10 mouse cellular contexts compared by ENCODE assay signal in genomic region chr1:35759600-35759999, GRCm38 (mm10).
DNase-seq lines count a peak whose midpoint lies in the region; ATAC-seq and TF ChIP-seq lines count a peak whose summit lies in the region.
"Had no signal": no experiment of that assay in that cellular context is flagged by ENCODE, and none has a peak within 500 bp of the region (broad histone marks: within the 10 kb centered on the region; RNA-seq: fewer than 3 reads in every experiment).

No protein-coding gene starts in this region.

- 0 out of 2 replicates have a peak, but pooled peaks have one; percentile 50 for TF ChIP-seq EP300 in liver, postnatal 0 days (IDR thresholded peaks at IDR 0.05; ENCODE audit: low read depth)
- TF ChIP-seq EP300 in stomach, postnatal 0 days (optimal IDR thresholded peaks at IDR 0.05): no peak

- H3K4me3 ChIP-seq in liver, postnatal 0 days (ENCODE audit: low read depth, low read length): no peak overlapping the region
- no peak overlapping the region for H3K4me3 ChIP-seq in liver, embryonic 11.5 days (ENCODE audit: low read depth, low read length)
- H3K4me3 ChIP-seq in cortical plate, adult 2 months (ENCODE audit: insufficient read depth, low read length): no peak overlapping the region
- no peak overlapping the region for H3K4me3 ChIP-seq in layer of hippocampus, adult 2 months
- H3K4me3 ChIP-seq in stomach, postnatal 0 days (ENCODE audit: low read depth, low read length): no peak overlapping the region
- H3K4me3 ChIP-seq in forebrain, embryonic 11.5 days (ENCODE audit: low read depth, low read length): no peak overlapping the region

- no peaks in the 10 kb centered on the region for H3K36me3 ChIP-seq in liver, postnatal 0 days (replicated peaks; ENCODE audit: insufficient read depth, low read length)
- H3K36me3 ChIP-seq in liver, embryonic 11.5 days (ENCODE audit: control insufficient read depth, insufficient read depth, low read length): no peaks in the 10 kb centered on the region
- no peaks in the 10 kb centered on the region for H3K36me3 ChIP-seq in stomach, postnatal 0 days (ENCODE audit: control insufficient read depth, insufficient read depth, low read length)
- H3K36me3 ChIP-seq in forebrain, embryonic 11.5 days (ENCODE audit: control insufficient read depth, insufficient read depth, low read length): no peaks in the 10 kb centered on the region

- H3K9ac ChIP-seq in liver, postnatal 0 days (replicated peaks): no peak overlapping the region
- no peak overlapping the region for H3K9ac ChIP-seq in liver, embryonic 11.5 days (ENCODE audit: low read depth, low read length)
- H3K9ac ChIP-seq in stomach, postnatal 0 days (ENCODE audit: low read length): no peak overlapping the region
- no peak overlapping the region for H3K9ac ChIP-seq in forebrain, embryonic 11.5 days (ENCODE audit: low read length)

- TF ChIP-seq POLR2A in cortical plate, adult 2 months (IDR thresholded peaks at IDR 0.05; ENCODE audit: extremely low read depth, insufficient read depth, low read length): no peak

- H3K4me1 ChIP-seq in liver, postnatal 0 days (ENCODE audit: insufficient read depth): 0 out of 2 replicates have a peak, but pooled peaks cover 3% of the 10 kb centered on the region
- no peaks in the 10 kb centered on the region for H3K4me1 ChIP-seq in liver, embryonic 11.5 days (replicated peaks; ENCODE audit: control insufficient read depth, insufficient read depth, low read length)
- peaks cover 6% of the 10 kb centered on the region for H3K4me1 ChIP-seq in cortical plate, adult 2 months (ENCODE audit: control insufficient read depth, insufficient read depth, low read length)
- no peaks in the 10 kb centered on the region for H3K4me1 ChIP-seq in stomach, postnatal 0 days (replicated peaks; ENCODE audit: control insufficient read depth, insufficient read depth)
- H3K4me1 ChIP-seq in forebrain, embryonic 11.5 days (replicated peaks; ENCODE audit: control insufficient read depth, insufficient read depth, low read length): no peaks in the 10 kb centered on the region

- ATAC-seq in liver, postnatal 0 days: peak; percentile 71
- ATAC-seq in liver, embryonic 11.5 days (replicated peaks; ENCODE audit: low FRiP score): no peak
- 0 out of 2 replicates have a peak, but pooled peaks have one; percentile 15 for ATAC-seq in stomach, postnatal 0 days (ENCODE audit: low FRiP score, low TSS enrichment)
- no peak for ATAC-seq in forebrain, embryonic 11.5 days (replicated peaks; ENCODE audit: low FRiP score)

- no peak overlapping the region for H3K4me2 ChIP-seq in liver, postnatal 0 days (ENCODE audit: low read depth, low read length)
- no peak overlapping the region for H3K4me2 ChIP-seq in liver, embryonic 11.5 days
- H3K4me2 ChIP-seq in stomach, postnatal 0 days (replicated peaks; ENCODE audit: low read depth): no peak overlapping the region
- H3K4me2 ChIP-seq in forebrain, embryonic 11.5 days (ENCODE audit: low read depth, low read length, severe bottlenecking): no peak overlapping the region

- no peak for TF ChIP-seq CTCF in liver, postnatal 0 days (IDR thresholded peaks at IDR 0.05; ENCODE audit: low read depth)
- TF ChIP-seq CTCF in cortical plate, adult 2 months (IDR thresholded peaks at IDR 0.05; ENCODE audit: extremely low read depth, insufficient read depth, low read length): no peak
- TF ChIP-seq CTCF in layer of hippocampus, adult 2 months (conservative IDR thresholded peaks at IDR 0.05): no peak
- no peak for TF ChIP-seq CTCF in stomach, postnatal 0 days (IDR thresholded peaks at IDR 0.05; ENCODE audit: low read depth)

- H3K9me3 ChIP-seq in liver, postnatal 0 days (ENCODE audit: low read length): no peaks in the 10 kb centered on the region
- H3K9me3 ChIP-seq in liver, embryonic 11.5 days (ENCODE audit: control insufficient read depth, low read length): no peaks in the 10 kb centered on the region
- H3K9me3 ChIP-seq in stomach, postnatal 0 days (ENCODE audit: control insufficient read depth, low read length): no peaks in the 10 kb centered on the region
- no peaks in the 10 kb centered on the region for H3K9me3 ChIP-seq in forebrain, embryonic 11.5 days (ENCODE audit: control insufficient read depth, low read length)

- 47% methylated on average over 4 of the region's 4 CpGs for WGBS in liver, postnatal 0 days (ENCODE audit: insufficient replicate concordance)
- 54% methylated on average over 4 of the region's 4 CpGs for WGBS in liver, embryonic 11.5 days
- 68% methylated on average over 4 of the region's 4 CpGs for WGBS in stomach, postnatal 0 days
- WGBS in forebrain, embryonic 11.5 days: 92% methylated on average over 4 of the region's 4 CpGs

- DNase-seq in liver, postnatal 0 days: no peak
- no peak for DNase-seq in liver, embryonic 11.5 days (ENCODE audit: low spot score)
- DNase-seq in layer of hippocampus, adult 2 months (ENCODE audit: low spot score in 2 of 2): peak; percentile 47 to 68
- DNase-seq in stomach, postnatal 0 days (ENCODE audit: low spot score): no peak
- no peak for DNase-seq in forebrain, embryonic 11.5 days (ENCODE audit: low spot score)
- no peak for DNase-seq in kidney, postnatal 14 days
- no peak for DNase-seq in gastrocnemius, postnatal 25 days
- DNase-seq: cerebellum, adult 9-10 months; kidney, postnatal 36 days had no signal

- no peaks in the 10 kb centered on the region for H3K27me3 ChIP-seq in liver, postnatal 0 days (ENCODE audit: insufficient read depth, low read length)
- H3K27me3 ChIP-seq in liver, embryonic 11.5 days (replicated peaks; ENCODE audit: control insufficient read depth, insufficient read depth, low read length): no peaks in the 10 kb centered on the region
- H3K27me3 ChIP-seq in stomach, postnatal 0 days (ENCODE audit: control insufficient read depth, insufficient read depth, low read length): no peaks in the 10 kb centered on the region
- H3K27me3 ChIP-seq in forebrain, embryonic 11.5 days (ENCODE audit: control insufficient read depth, insufficient read depth, low read length): no peaks in the 10 kb centered on the region

- H3K27ac ChIP-seq in liver, postnatal 0 days (ENCODE audit: low read depth): no peak overlapping the region
- no peak overlapping the region for H3K27ac ChIP-seq in liver, embryonic 11.5 days (ENCODE audit: low read depth, low read length)
- peak overlapping the region; percentile 80 for H3K27ac ChIP-seq in cortical plate, adult 2 months (ENCODE audit: insufficient read depth, low read length)
- H3K27ac ChIP-seq in layer of hippocampus, adult 2 months: peak overlapping the region; percentile 80
- no peak overlapping the region for H3K27ac ChIP-seq in stomach, postnatal 0 days (replicated peaks)
- no peak overlapping the region for H3K27ac ChIP-seq in forebrain, embryonic 11.5 days (ENCODE audit: low read depth, low read length)

Comparison
In these comparisons a context has a peak if more than half of its experiments do, and no peak if none do; other contexts are left out.
1. ATAC-seq: peak in liver, postnatal 0 days (single experiment) and stomach, postnatal 0 days (single experiment); none in liver, embryonic 11.5 days (single experiment) and forebrain, embryonic 11.5 days (single experiment).
2. DNase-seq: peak in layer of hippocampus, adult 2 months (2 of 2); none in liver, postnatal 0 days (single experiment), liver, embryonic 11.5 days (single experiment), stomach, postnatal 0 days (single experiment), forebrain, embryonic 11.5 days (single experiment), kidney, postnatal 14 days (single experiment) and gastrocnemius, postnatal 25 days (single experiment).
3. H3K27ac ChIP-seq: peak in cortical plate, adult 2 months (single experiment) and layer of hippocampus, adult 2 months (single experiment); none in liver, postnatal 0 days (single experiment), liver, embryonic 11.5 days (single experiment), stomach, postnatal 0 days (single experiment) and forebrain, embryonic 11.5 days (single experiment).